7 mouse cellular contexts compared by ENCODE assay signal in the genomic region with DNA sequence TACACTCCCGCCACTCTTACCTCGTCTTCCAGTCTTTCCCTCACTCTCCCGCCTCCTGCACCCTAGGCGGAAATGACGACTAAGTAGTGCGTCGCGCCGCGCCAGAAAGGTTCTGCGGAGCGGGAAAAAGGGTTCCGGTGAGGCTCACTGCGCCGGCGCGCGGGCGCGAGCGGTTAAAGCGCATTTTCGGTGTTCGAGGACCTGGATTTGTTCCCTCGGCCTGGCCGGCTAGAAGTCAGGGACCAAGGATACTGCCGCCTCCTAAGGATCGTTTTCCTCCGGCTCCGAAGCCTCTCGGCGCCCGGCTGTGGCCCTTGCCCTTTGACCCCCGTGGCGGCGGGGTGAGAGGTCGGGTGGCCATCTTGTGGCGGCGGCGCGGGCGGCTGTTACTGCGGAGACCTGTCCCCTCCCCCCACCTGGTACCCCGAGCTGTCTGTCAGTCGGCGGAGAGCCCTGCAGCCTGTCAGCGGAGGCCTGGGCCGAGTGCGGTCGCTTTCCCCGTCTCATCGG. TPM values are rescaled to one million over a fixed set of nuclear protein-coding genes. Genes with fewer than 3 reads are reported as not detected.
DNase-seq lines count a peak whose midpoint lies in the region; ATAC-seq lines count a peak whose summit lies in the region.

Gene Tti1, minus strand, starts transcription at position 80 of the 510 bp plus-strand sequence.
Gene Rprd1b, plus strand, starts transcription at position 144 of the 510 bp plus-strand sequence.

- ATAC-seq in granulocyte monocyte progenitor cell, adult 5-6 weeks (replicated peaks; ENCODE audit: poor library complexity, severe bottlenecking), result peak; percentile 88
- peak; percentile 97 for ATAC-seq in midbrain, embryonic 13.5 days

- H3K27ac ChIP-seq in embryonic facial prominence, embryonic 10.5 days (replicated peaks), result peak within 1 kb of the TSS; percentile 96
- peak within 1 kb of the TSS; percentile 97 for H3K27ac ChIP-seq in limb, embryonic 10.5 days
- peak within 1 kb of the TSS; percentile 85 for H3K27ac ChIP-seq in midbrain, embryonic 13.5 days

- peaks cover 39% of the 10 kb centered on the region for H3K4me1 ChIP-seq in embryonic facial prominence, embryonic 10.5 days
- H3K4me1 ChIP-seq in limb, embryonic 10.5 days, result peaks cover 32% of the 10 kb centered on the region
- H3K4me1 ChIP-seq in midbrain, embryonic 13.5 days (replicated peaks), result peaks cover 43% of the 10 kb centered on the region

- peak within 1 kb of the TSS; percentile 97 for H3K4me3 ChIP-seq in embryonic facial prominence, embryonic 10.5 days
- H3K4me3 ChIP-seq in limb, embryonic 10.5 days, result peak within 1 kb of the TSS; percentile 90
- peak within 1 kb of the TSS; percentile 99 for H3K4me3 ChIP-seq in midbrain, embryonic 13.5 days (replicated peaks)

- H3K36me3 ChIP-seq in embryonic facial prominence, embryonic 10.5 days (replicated peaks), result peaks cover 21% of the 10 kb centered on the region
- H3K36me3 ChIP-seq in limb, embryonic 10.5 days, result peaks cover 28% of the 10 kb centered on the region
- no peaks in the 10 kb centered on the region for H3K36me3 ChIP-seq in midbrain, embryonic 13.5 days

- H3K4me2 ChIP-seq in midbrain, embryonic 13.5 days (replicated peaks), result peak within 1 kb of the TSS; percentile 86

- DNase-seq in adrenal gland, postnatal 10 days, result peak; percentile 97
- peak; percentile 95 for DNase-seq in embryonic facial prominence, embryonic 10.5 days (ENCODE audit: low spot score)
- peak; percentile 91 for DNase-seq in kidney, adult 11 months
- peak; percentile 97 for DNase-seq in limb, embryonic 10.5 days (ENCODE audit: low spot score)
- peak; percentile 94 for DNase-seq in spleen, adult 12 weeks (ENCODE audit: low spot score)

- no peaks in the 10 kb centered on the region for H3K27me3 ChIP-seq in embryonic facial prominence, embryonic 10.5 days (replicated peaks; ENCODE audit: low read depth, poor library complexity, severe bottlenecking)
- H3K27me3 ChIP-seq in limb, embryonic 10.5 days (ENCODE audit: low read depth, poor library complexity, severe bottlenecking), result no peaks in the 10 kb centered on the region
- H3K27me3 ChIP-seq in midbrain, embryonic 13.5 days, result no peaks in the 10 kb centered on the region

- no peaks in the 10 kb centered on the region for H3K9me3 ChIP-seq in embryonic facial prominence, embryonic 10.5 days
- H3K9me3 ChIP-seq in limb, embryonic 10.5 days (replicated peaks), result no peaks in the 10 kb centered on the region
- no peaks in the 10 kb centered on the region for H3K9me3 ChIP-seq in midbrain, embryonic 13.5 days

- peak within 1 kb of the TSS; percentile 93 for H3K9ac ChIP-seq in midbrain, embryonic 13.5 days (replicated peaks)

- WGBS in embryonic facial prominence, embryonic 10.5 days, result under 1% methylated on average over 52 of the region's 52 CpGs
- WGBS in limb, embryonic 10.5 days, result under 1% methylated on average over 52 of the region's 52 CpGs
- under 1% methylated on average over 52 of the region's 52 CpGs for WGBS in midbrain, embryonic 13.5 days

RNA-seq across cellular contexts. Expression of gene Tti1, which starts in this region (rescaled TPM):
- 10 to 100 TPM; 18.6 to 19.8 TPM for total RNA-seq in adrenal gland, postnatal 10 days (2021)
- 37.8 and 39.2 TPM in 2 replicates for polyA plus RNA-seq in embryonic facial prominence, embryonic 10.5 days (2016; fragmentation: Nextera tagmentation; extraction: Ambion mirVana)
- 29.5 and 38.7 TPM in 2 replicates for total RNA-seq in granulocyte monocyte progenitor cell, adult 5-6 weeks (2014; fragmentation: Nextera tagmentation)
- total RNA-seq in granulocyte monocyte progenitor cell, adult 5-6 weeks (2017), result 25.3 and 27.0 TPM in 2 replicates
- 34.3 and 41.2 TPM in 2 replicates for polyA plus RNA-seq in limb, embryonic 10.5 days (2016; fragmentation: Nextera tagmentation; extraction: Ambion mirVana)
- polyA plus RNA-seq in midbrain, embryonic 13.5 days (2015; fragmentation: Nextera tagmentation; extraction: Ambion mirVana), result 20.6 and 22.2 TPM in 2 replicates

RNA-seq across cellular contexts. Expression of gene Rprd1b, which starts in this region (rescaled TPM):
- 10 to 100 TPM; 25.0 to 39.9 TPM for total RNA-seq in adrenal gland, postnatal 10 days (2021)
- 54.0 and 57.9 TPM in 2 replicates for polyA plus RNA-seq in embryonic facial prominence, embryonic 10.5 days (2016; fragmentation: Nextera tagmentation; extraction: Ambion mirVana)
- 28.0 and 29.5 TPM in 2 replicates for total RNA-seq in granulocyte monocyte progenitor cell, adult 5-6 weeks (2014; fragmentation: Nextera tagmentation)
- 18.1 and 32.2 TPM in 2 replicates for total RNA-seq in granulocyte monocyte progenitor cell, adult 5-6 weeks (2017)
- polyA plus RNA-seq in limb, embryonic 10.5 days (2016; fragmentation: Nextera tagmentation; extraction: Ambion mirVana), result 54.8 and 64.4 TPM in 2 replicates
- 40.8 and 49.6 TPM in 2 replicates for polyA plus RNA-seq in midbrain, embryonic 13.5 days (2015; fragmentation: Nextera tagmentation; extraction: Ambion mirVana)

Comparison
In these comparisons a context has a peak if more than half of its experiments do, and no peak if none do; other contexts are left out.
1. Peak in every context shown above with its lines: DNase-seq, ATAC-seq, H3K4me3 ChIP-seq and H3K27ac ChIP-seq.